Comparison of ENCODE assay signal across 8 mouse cellular contexts in the genomic region with DNA sequence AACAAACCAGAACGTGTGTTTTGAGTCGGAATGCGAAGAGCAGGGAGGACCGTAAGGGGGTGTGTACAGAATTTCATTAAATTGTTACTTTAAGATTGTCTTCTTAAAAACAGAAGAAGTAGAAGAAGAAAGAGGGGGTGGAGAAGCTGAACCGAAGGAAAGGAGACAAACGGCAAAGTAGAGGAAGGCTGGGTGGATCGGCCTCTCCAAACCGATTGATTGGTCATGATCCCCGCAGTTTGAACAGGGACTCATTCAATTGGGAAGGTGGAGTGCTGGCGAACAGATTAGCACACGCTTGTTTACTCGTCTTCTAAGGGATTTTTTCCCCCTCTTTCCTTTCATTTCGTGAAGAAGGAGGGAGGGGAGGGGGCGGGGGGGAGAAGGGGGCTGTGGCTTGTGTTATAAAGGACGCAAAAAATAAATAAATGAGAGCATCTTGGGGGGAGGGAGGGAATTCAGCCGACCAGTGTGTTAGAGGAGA. TPM values are rescaled to one million over a fixed set of nuclear protein-coding genes. Genes with fewer than 3 reads are reported as not detected.
DNase-seq lines count a peak whose midpoint lies in the region; ATAC-seq lines count a peak whose summit lies in the region.

A gene (plus strand): TSS at position 434 of the 484 bp plus-strand sequence.

- WGBS in heart, embryonic 11.5 days (ENCODE audit: insufficient replicate concordance): under 1% methylated on average over 16 of the region's 16 CpGs
- WGBS in forebrain, embryonic 16.5 days: 0% methylated on average over 14 of the region's 16 CpGs

- peak within 1 kb of the TSS; percentile 63 for H3K9ac ChIP-seq in heart, embryonic 11.5 days (ENCODE audit: low read depth, low read length)
- peak within 1 kb of the TSS; percentile 59 for H3K9ac ChIP-seq in forebrain, embryonic 16.5 days (replicated peaks; ENCODE audit: low read depth, low read length)

- H3K27ac ChIP-seq in heart, embryonic 11.5 days (ENCODE audit: low read depth, low read length): no peak within 1 kb of the TSS
- H3K27ac ChIP-seq in forebrain, embryonic 16.5 days (ENCODE audit: low read length): no peak within 1 kb of the TSS

- H3K27me3 ChIP-seq in heart, embryonic 11.5 days (ENCODE audit: control insufficient read depth, insufficient read depth, low read length): peaks cover 18% of the 10 kb centered on the region; the same call in 1 of the 2 replicates
- peaks cover 14% of the 10 kb centered on the region for H3K27me3 ChIP-seq in forebrain, embryonic 16.5 days (replicated peaks; ENCODE audit: control insufficient read depth, insufficient read depth, low read length)

- H3K4me1 ChIP-seq in heart, embryonic 11.5 days (ENCODE audit: control insufficient read depth, insufficient read depth, low read length): no peaks in the 10 kb centered on the region
- peaks cover 33% of the 10 kb centered on the region for H3K4me1 ChIP-seq in forebrain, embryonic 16.5 days (replicated peaks; ENCODE audit: control insufficient read depth, insufficient read depth, low read length)

- no peaks in the 10 kb centered on the region for H3K9me3 ChIP-seq in heart, embryonic 11.5 days (replicated peaks; ENCODE audit: control insufficient read depth, low read length)
- H3K9me3 ChIP-seq in forebrain, embryonic 16.5 days (ENCODE audit: control insufficient read depth, low read length): no peaks in the 10 kb centered on the region

- ATAC-seq in heart, embryonic 11.5 days (replicated peaks; ENCODE audit: insufficient number of reproducible peaks, low FRiP score, low TSS enrichment): no peak
- no peak for ATAC-seq in forebrain, embryonic 16.5 days

- intact Hi-C loops in heart, postnatal 14 days (cut with DNase I): loop anchor here (2.0 to 10.0 kb wide), 2 partner anchors 289 to 373 kb away; no protein-coding TSS in a partner anchor

- H3K4me2 ChIP-seq in heart, embryonic 11.5 days: peak within 1 kb of the TSS; percentile 81
- peak within 1 kb of the TSS; percentile 87 for H3K4me2 ChIP-seq in forebrain, embryonic 16.5 days (ENCODE audit: low read length)

- DNase-seq in heart, postnatal 14 days: no peak
- DNase-seq in NIH3T3 (ENCODE audit: low read depth): peak; percentile 60
- DNase-seq in mesoderm, embryonic 11.5 days (ENCODE audit: low read depth, low spot score): peak; percentile 18
- DNase-seq in right cerebral cortex, postnatal 36 days (ENCODE audit: low spot score in 2 of 2): no peak
- no peak for DNase-seq in layer of hippocampus, adult 8-10 months (ENCODE audit: low spot score in 2 of 2)
- no peak for DNase-seq in urinary bladder, adult 2 months (ENCODE audit: low spot score)

- no peaks in the 10 kb centered on the region for H3K36me3 ChIP-seq in heart, embryonic 11.5 days (ENCODE audit: control insufficient read depth, insufficient read depth, low read length)
- no peaks in the 10 kb centered on the region for H3K36me3 ChIP-seq in forebrain, embryonic 16.5 days (ENCODE audit: control insufficient read depth, insufficient read depth)

- peak within 1 kb of the TSS; percentile 58 for H3K4me3 ChIP-seq in heart, embryonic 11.5 days (ENCODE audit: low read depth, low read length)
- peak within 1 kb of the TSS; percentile 56 for H3K4me3 ChIP-seq in forebrain, embryonic 16.5 days (replicated peaks; ENCODE audit: low read length)

RNA-seq across cellular contexts. Expression of the gene that starts here (rescaled TPM):
- 1.2 and 1.3 TPM in 2 replicates for polyA plus RNA-seq in heart, embryonic 11.5 days (2014; fragmentation: Nextera tagmentation; extraction: Ambion mirVana)
- under 1 TPM; 0.61 to 0.88 TPM for total RNA-seq in heart, postnatal 14 days (2021)
- 0.39 and 0.43 TPM in 2 replicates for polyA plus RNA-seq in forebrain, embryonic 16.5 days (2015; fragmentation: Nextera tagmentation; extraction: Ambion mirVana)
- total RNA-seq in layer of hippocampus, adult 8-10 months (2022): 1 to 10 TPM; 1.1 to 1.3 (median 1.3) TPM
- 1.3 and 1.8 TPM in 2 replicates for polyA plus RNA-seq in urinary bladder, adult 2 months (2012; rRNA removed)

Comparison
In these comparisons a context has a peak if more than half of its experiments do, and no peak if none do; other contexts are left out.
1. DNase-seq: peak in NIH3T3 (single experiment) and mesoderm, embryonic 11.5 days (single experiment); none in heart, postnatal 14 days (0 of 2), right cerebral cortex, postnatal 36 days (0 of 2), layer of hippocampus, adult 8-10 months (0 of 2) and urinary bladder, adult 2 months (single experiment).